Mouse (Mus musculus) neural tube, embryonic 13.5 days (tissue): ENCODE results near the gene Ugt1a8. TPM values are rescaled to one million over a fixed set of nuclear protein-coding genes. Genes with fewer than 3 reads are reported as not detected.
"Not testable (repeated sequence)": the region's sequence is repeated elsewhere in the genome, so short reads cannot be mapped to it uniquely, and the experiment has no call there.

Experiments
- ATAC-seq: fragments of 200-750 bp; cut with Nextera tagmentation; 2 replicates; pipeline ENCODE4 v1.8.0; 2017; ENCODE audit warnings: low read depth, mild to moderate bottlenecking, moderate TSS enrichment, moderate library complexity
- H3K27ac ChIP-seq: fragments of 300-500 bp; sonication (generic); replicated peaks from 2 replicates; pipeline ENCODE4 v1.5.1; 2015; ENCODE audit warnings: moderate library complexity, mild to moderate bottlenecking, inconsistent platforms
- H3K27me3 ChIP-seq: fragments of 300-500 bp; sonication (generic); 2 replicates; pipeline ENCODE4 v1.6.1; 2015; ENCODE audit warnings: mild to moderate bottlenecking, inconsistent platforms
- H3K36me3 ChIP-seq: fragments of 300-500 bp; sonication (generic); 2 replicates; pipeline ENCODE4 v1.6.1; 2015; ENCODE audit warnings: mild to moderate bottlenecking, inconsistent platforms
- H3K4me1 ChIP-seq: fragments of 300-500 bp; sonication (generic); replicated peaks from 2 replicates; pipeline ENCODE4 v1.6.1; 2015; ENCODE audit warnings: inconsistent platforms
- H3K4me2 ChIP-seq: fragments of 300-500 bp; sonication (generic); 2 replicates; pipeline ENCODE4 v1.6.1; 2015; ENCODE audit warnings: inconsistent platforms, mild to moderate bottlenecking, moderate library complexity
- H3K4me3 ChIP-seq: fragments of 300-500 bp; sonication (generic); 2 replicates; pipeline ENCODE4 v1.5.1; 2015; ENCODE audit warnings: mild to moderate bottlenecking, inconsistent platforms
- H3K9ac ChIP-seq: fragments of 300-500 bp; sonication (generic); 2 replicates; pipeline ENCODE4 v1.6.1; 2015; ENCODE audit warnings: moderate library complexity, mild to moderate bottlenecking, inconsistent platforms
- H3K9me3 ChIP-seq: fragments of 300-500 bp; sonication (generic); 2 replicates; pipeline ENCODE4 v1.6.1; 2016; ENCODE audit warnings: inconsistent platforms
- WGBS: fragments of 180-500 bp; shearing (Covaris S2); methylation state at CpG from one replicate; pipeline ENCODE4 v1.1.7; 2015; 5-methylcytosine and 5-hydroxymethylcytosine counted together
- polyA plus RNA-seq: library from polyadenylated mRNA; unstranded; fragments of >200 nt; fragmentation: Nextera tagmentation; extraction: Ambion mirVana; gene quantifications from 2 replicates; pipeline ENCODE4 v1.2.1, GENCODE M21; 2015

Gene Ugt1a8
- polyA plus RNA-seq, 1 experiment from 2014 or later, result not detected

DNA sequence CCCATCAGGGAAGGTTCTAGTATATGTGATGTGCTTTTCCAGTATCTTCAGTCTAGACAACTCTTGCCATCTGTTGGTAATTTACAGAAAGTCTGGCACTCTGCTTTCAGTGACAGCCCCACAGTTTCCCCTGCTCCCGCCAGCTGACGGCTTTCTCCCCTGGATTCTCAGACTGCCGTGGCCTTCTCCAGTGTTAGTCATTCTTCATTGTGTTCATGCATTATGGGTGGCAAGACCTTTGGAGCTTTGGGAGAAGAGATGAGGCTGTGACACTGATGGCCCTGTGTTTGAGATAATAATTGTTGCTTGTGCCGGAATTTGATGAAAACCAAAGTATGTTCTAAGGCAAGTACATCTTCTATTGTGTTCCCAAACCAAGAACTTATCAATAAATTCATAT is 131.0 kb downstream of the Ugt1a8 start:
- no peak for ATAC-seq
- Histone ChIP-seq H3K4me3 (no peak overlapping the region), H3K36me3 (no peaks in the 10 kb centered on the region), H3K9ac (no peak overlapping the region), H3K9me3 (peaks cover 43% of the 10 kb centered on the region), H3K27ac (no peak overlapping the region), H3K4me2 (no peak overlapping the region), H3K4me1 (no peaks in the 10 kb centered on the region), H3K27me3 (no peaks in the 10 kb centered on the region)
- WGBS, result 48% methylated on average over 4 of the region's 4 CpGs

- WGBS, result 16% methylated on average over 1 of the region's 1 CpGs
- H3K9me3 ChIP-seq, result peaks cover 38% of the 10 kb centered on the region
- H3K27ac ChIP-seq, result no peak overlapping the region
- ATAC-seq, result no peak
- no peaks in the 10 kb centered on the region for H3K36me3 ChIP-seq
- no peak overlapping the region for H3K9ac ChIP-seq
- no peaks in the 10 kb centered on the region for H3K27me3 ChIP-seq
- no peaks in the 10 kb centered on the region for H3K4me1 ChIP-seq
- no peak overlapping the region for H3K4me2 ChIP-seq
- no peak overlapping the region for H3K4me3 ChIP-seq
Observed at GRCm38 (mm10) chr1:88219054-88219453, 131.4 kb downstream of the Ugt1a8 start.

GRCm38 (mm10) chr1:88220336-88220735 is 132.7 kb downstream of the Ugt1a8 start:
- H3K4me3 ChIP-seq, result no peak overlapping the region
- H3K4me2 ChIP-seq, result no peak overlapping the region
- ATAC-seq, result no peak
- no peak overlapping the region for H3K27ac ChIP-seq
- no peaks in the 10 kb centered on the region for H3K36me3 ChIP-seq
- no peaks in the 10 kb centered on the region for H3K4me1 ChIP-seq
- H3K27me3 ChIP-seq, result no peaks in the 10 kb centered on the region
- peaks cover 28% of the 10 kb centered on the region for H3K9me3 ChIP-seq
- no peak overlapping the region for H3K9ac ChIP-seq

GRCm38 (mm10) chr1:88222216-88222615 is 134.6 kb downstream of the Ugt1a8 start:
- H3K4me2 ChIP-seq, result no peak overlapping the region
- peaks cover 30% of the 10 kb centered on the region for H3K9me3 ChIP-seq
- H3K27ac ChIP-seq, result no peak overlapping the region
- H3K27me3 ChIP-seq, result no peaks in the 10 kb centered on the region
- no peaks in the 10 kb centered on the region for H3K4me1 ChIP-seq
- H3K36me3 ChIP-seq, result no peaks in the 10 kb centered on the region
- H3K9ac ChIP-seq, result no peak overlapping the region
- ATAC-seq, result no peak
- no peak overlapping the region for H3K4me3 ChIP-seq
- 54% methylated on average over 2 of the region's 2 CpGs for WGBS

GRCm38 (mm10) chr1:88223011-88223515 is 135.4 kb downstream of the Ugt1a8 start:
- H3K4me1 ChIP-seq, H3K9ac ChIP-seq, ATAC-seq, H3K27me3 ChIP-seq, H3K36me3 ChIP-seq, H3K4me3 ChIP-seq, H3K27ac ChIP-seq, H3K4me2 ChIP-seq: not testable (repeated sequence)
- H3K9me3 ChIP-seq, result peaks cover 33% of the 10 kb centered on the region

GRCm38 (mm10) chr1:88223591-88223990 is 136.0 kb downstream of the Ugt1a8 start:
- Histone ChIP-seq H3K27ac (no peak overlapping the region), H3K27me3 (no peaks in the 10 kb centered on the region), H3K4me2 (no peak overlapping the region), H3K36me3 (no peaks in the 10 kb centered on the region), H3K9me3 (peaks cover 39% of the 10 kb centered on the region), H3K4me3 (no peak overlapping the region), H3K9ac (no peak overlapping the region), H3K4me1 (no peaks in the 10 kb centered on the region)
- 61% methylated on average over 1 of the region's 1 CpGs for WGBS
- ATAC-seq, result no peak

DNA sequence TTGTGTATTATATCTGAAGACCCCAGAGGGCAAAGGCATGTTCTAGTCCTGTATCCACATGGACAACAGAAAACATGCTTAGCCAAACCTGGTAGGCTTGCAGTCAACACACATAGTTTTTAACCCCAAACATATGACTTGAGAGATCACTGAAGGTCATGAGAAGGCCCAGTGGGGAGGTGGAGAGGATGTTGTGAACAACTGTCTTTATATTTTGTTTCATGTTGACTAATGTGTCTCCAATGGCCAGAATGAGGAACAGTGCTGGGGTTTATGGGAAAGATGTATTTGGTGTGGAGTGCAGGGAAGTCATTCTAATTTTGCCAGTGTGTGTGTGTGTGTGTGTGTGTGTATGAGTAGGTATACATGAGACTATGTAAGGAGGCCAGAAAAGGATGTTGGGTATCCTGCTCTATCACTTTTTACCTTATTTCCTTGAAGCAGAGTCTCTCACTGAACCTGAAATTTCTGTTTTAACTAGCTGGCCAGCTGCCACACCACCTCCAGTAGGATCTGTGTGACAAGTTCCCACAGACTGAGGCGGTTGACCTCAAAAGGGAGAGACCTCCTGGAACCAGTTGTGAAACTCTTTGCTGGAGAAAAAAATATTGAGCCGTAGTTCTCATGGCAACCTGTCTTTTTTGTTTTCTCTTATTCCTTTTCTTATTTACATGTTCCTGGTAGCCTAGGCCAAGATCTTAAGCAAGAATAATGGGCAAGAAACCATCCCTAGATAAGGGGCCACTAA is 136.6 kb downstream of the Ugt1a8 start:
- Histone ChIP-seq H3K4me2 (no peak overlapping the region), H3K27ac (no peak overlapping the region), H3K4me1 (no peaks in the 10 kb centered on the region), H3K36me3 (no peaks in the 10 kb centered on the region), H3K27me3 (no peaks in the 10 kb centered on the region), H3K4me3 (no peak overlapping the region), H3K9me3 (peaks cover 45% of the 10 kb centered on the region), H3K9ac (no peak overlapping the region)
- ATAC-seq, result no peak
- WGBS, result 68% methylated on average over 2 of the region's 2 CpGs

DNA sequence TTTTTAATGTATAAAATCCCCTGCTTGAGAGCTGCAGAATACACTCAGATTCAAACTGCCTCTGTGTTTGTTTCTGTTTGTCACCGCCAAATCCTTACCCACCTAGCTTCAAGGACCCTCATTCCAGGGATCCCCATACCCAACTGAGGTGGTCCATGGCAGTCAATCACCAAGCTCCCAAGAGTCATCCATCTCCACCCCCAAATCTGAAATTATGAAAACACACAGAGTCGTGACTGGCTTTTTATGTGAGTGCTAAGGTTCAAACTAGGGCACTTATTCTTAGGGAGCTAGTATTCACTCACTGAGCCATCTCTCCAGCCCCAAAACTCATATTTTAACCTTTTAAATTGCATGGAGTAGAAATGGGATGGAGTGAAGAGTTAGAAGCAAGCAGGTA is 137.7 kb downstream of the Ugt1a8 start:
- ATAC-seq, result not testable (repeated sequence)

DNA sequence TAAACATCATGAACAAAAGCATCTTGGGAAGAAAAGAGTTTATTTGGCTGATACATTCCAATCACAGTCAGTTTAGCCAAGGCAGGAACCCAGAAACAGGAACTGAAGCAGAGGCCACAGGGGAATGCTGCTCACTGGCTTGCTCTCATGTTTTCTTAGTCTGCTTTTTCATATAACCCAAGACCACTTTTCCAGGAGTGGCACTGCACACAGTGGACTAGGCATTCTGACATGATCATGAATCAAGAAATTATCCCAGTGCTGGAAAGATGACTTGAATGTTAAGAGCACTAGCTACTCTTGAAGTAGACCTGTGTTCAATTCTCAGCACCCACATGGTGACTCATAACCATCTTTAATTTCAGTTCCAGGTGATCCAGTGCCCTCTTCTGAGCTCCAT is 138.1 kb downstream of the Ugt1a8 start:
- H3K4me2 ChIP-seq, result no peak overlapping the region
- H3K4me1 ChIP-seq, result no peaks in the 10 kb centered on the region
- H3K9ac ChIP-seq, result no peak overlapping the region
- no peaks in the 10 kb centered on the region for H3K36me3 ChIP-seq
- H3K27ac ChIP-seq, result no peak overlapping the region
- ATAC-seq, result no peak
- H3K27me3 ChIP-seq, result no peaks in the 10 kb centered on the region
- no peak overlapping the region for H3K4me3 ChIP-seq
- H3K9me3 ChIP-seq, result peaks cover 60% of the 10 kb centered on the region

More for the DNA sequence above, 137.7 kb downstream of the Ugt1a8 start:
- H3K36me3 ChIP-seq, H3K4me1 ChIP-seq, H3K9ac ChIP-seq, H3K27me3 ChIP-seq, H3K4me3 ChIP-seq, H3K4me2 ChIP-seq, H3K27ac ChIP-seq: not testable (repeated sequence)
- 42% methylated on average over 2 of the region's 2 CpGs for WGBS
- H3K9me3 ChIP-seq, result peaks cover 56% of the 10 kb centered on the region

GRCm38 (mm10) chr1:88226670-88227379 is 139.2 kb downstream of the Ugt1a8 start, which contains the start of gene Mroh2a:
Gene Mroh2a (plus strand): TSS chr1:88226986.
- ATAC-seq, result no peak
- Histone ChIP-seq H3K4me3 (no peak within 1 kb of the TSS), H3K4me1 (no peaks in the 10 kb centered on the region), H3K27ac (no peak within 1 kb of the TSS), H3K4me2 (no peak within 1 kb of the TSS), H3K27me3 (no peaks in the 10 kb centered on the region), H3K9ac (no peak within 1 kb of the TSS), H3K36me3 (no peaks in the 10 kb centered on the region), H3K9me3 (peaks cover 71% of the 10 kb centered on the region)
- 55% methylated on average over 5 of the region's 5 CpGs for WGBS

GRCm38 (mm10) chr1:88227482-88227881 is 139.9 kb downstream of the Ugt1a8 start:
- H3K27me3 ChIP-seq, result no peaks in the 10 kb centered on the region
- H3K4me3 ChIP-seq, result no peak overlapping the region
- 57% methylated on average over 2 of the region's 2 CpGs for WGBS
- no peaks in the 10 kb centered on the region for H3K36me3 ChIP-seq
- ATAC-seq, result no peak
- no peak overlapping the region for H3K4me2 ChIP-seq
- H3K4me1 ChIP-seq, result no peaks in the 10 kb centered on the region
- no peak overlapping the region for H3K9ac ChIP-seq
- peaks cover 73% of the 10 kb centered on the region for H3K9me3 ChIP-seq
- no peak overlapping the region for H3K27ac ChIP-seq

- 70% methylated on average over 7 of the region's 7 CpGs for WGBS
Observed at GRCm38 (mm10) chr1:88228121-88228520, 140.5 kb downstream of the Ugt1a8 start.

More at GRCm38 (mm10) chr1:88228121-88228520, 140.5 kb downstream of the Ugt1a8 start:
- Histone ChIP-seq H3K4me1 (no peaks in the 10 kb centered on the region), H3K36me3 (no peaks in the 10 kb centered on the region), H3K4me3 (no peak overlapping the region), H3K27me3 (no peaks in the 10 kb centered on the region), H3K27ac (no peak overlapping the region), H3K9ac (no peak overlapping the region), H3K4me2 (no peak overlapping the region), H3K9me3 (peaks cover 79% of the 10 kb centered on the region)
- no peak for ATAC-seq
